Mouse (Mus musculus): Measurements from ENCODE around the gene Pex26. TPM values are rescaled to one million over a fixed set of nuclear protein-coding genes. Genes with fewer than 3 reads are reported as not detected.
A peak's percentile ranks its signal among the peaks of the same experiment; 100 is the strongest.

The Pex26 gene
- polyA plus RNA-seq, 1 experiment from 2014 or later: 7.5 TPM

- Histone ChIP-seq H3K4me2 (ENCODE audit: low read depth, severe bottlenecking) (peak overlapping the region; percentile 93), H3K27me3 (ENCODE audit: control insufficient read depth, insufficient read depth, low read length) (no peaks in the 10 kb centered on the region), H3K4me3 (ENCODE audit: low read depth, low read length) (peak overlapping the region; percentile 48), H3K9ac (ENCODE audit: low read length) (peak overlapping the region; percentile 64), H3K36me3 (ENCODE audit: control insufficient read depth, insufficient read depth, low read length) (peaks cover 2% of the 10 kb centered on the region; the same call in 1 of the 2 replicates), H3K27ac (replicated peaks; ENCODE audit: low read depth, low read length) (no peak overlapping the region), H3K9me3 (ENCODE audit: control insufficient read depth, low read length) (no peaks in the 10 kb centered on the region), H3K4me1 (ENCODE audit: control insufficient read depth, insufficient read depth, low read length) (no peaks in the 10 kb centered on the region)
- WGBS: 3% methylated on average over 35 of the region's 35 CpGs
- ATAC-seq (ENCODE audit: insufficient number of reproducible peaks, low FRiP score, low TSS enrichment, low read depth) (peak; percentile 70; the same call in 1 of the 2 replicates), DNase-seq (ENCODE audit: low spot score) (peak; percentile 62)
These were observed 1.0 kb downstream of the Pex26 start for GRCm38 (mm10) chr6:121184198-121185140.

- no peak for DNase-seq (ENCODE audit: low spot score)
- peak overlapping the region; percentile 93; the same call in 1 of the 2 replicates for H3K4me2 ChIP-seq (ENCODE audit: low read depth, severe bottlenecking)
- ATAC-seq (ENCODE audit: insufficient number of reproducible peaks, low FRiP score, low TSS enrichment, low read depth): no peak
- H3K4me1 ChIP-seq (ENCODE audit: control insufficient read depth, insufficient read depth, low read length): no peaks in the 10 kb centered on the region
- peaks cover 2% of the 10 kb centered on the region; the same call in 1 of the 2 replicates for H3K36me3 ChIP-seq (ENCODE audit: control insufficient read depth, insufficient read depth, low read length)
- no peaks in the 10 kb centered on the region for H3K9me3 ChIP-seq (ENCODE audit: control insufficient read depth, low read length)
- H3K27me3 ChIP-seq (ENCODE audit: control insufficient read depth, insufficient read depth, low read length): no peaks in the 10 kb centered on the region
- peak overlapping the region; percentile 12; the same call in 1 of the 2 replicates for H3K9ac ChIP-seq (ENCODE audit: low read length)
- H3K27ac ChIP-seq (replicated peaks; ENCODE audit: low read depth, low read length): no peak overlapping the region
- WGBS: 91% methylated on average over 8 of the region's 8 CpGs
- H3K4me3 ChIP-seq (ENCODE audit: low read depth, low read length): no peak overlapping the region
These were observed 1.8 kb downstream of the Pex26 start for GRCm38 (mm10) chr6:121185232-121185631.

GRCm38 (mm10) chr6:121191261-121192009 lies 8.0 kb downstream of the Pex26 start:
- no peak for DNase-seq (ENCODE audit: low spot score)
- H3K27ac ChIP-seq (replicated peaks; ENCODE audit: low read depth, low read length): no peak overlapping the region
- no peak for ATAC-seq (ENCODE audit: insufficient number of reproducible peaks, low FRiP score, low TSS enrichment, low read depth)
- H3K4me2 ChIP-seq (ENCODE audit: low read depth, severe bottlenecking): no peak overlapping the region
- peaks cover 2% of the 10 kb centered on the region; the same call in 1 of the 2 replicates for H3K36me3 ChIP-seq (ENCODE audit: control insufficient read depth, insufficient read depth, low read length)
- no peaks in the 10 kb centered on the region for H3K27me3 ChIP-seq (ENCODE audit: control insufficient read depth, insufficient read depth, low read length)
- WGBS: 80% methylated on average over 11 of the region's 11 CpGs
- no peak overlapping the region for H3K9ac ChIP-seq (ENCODE audit: low read length)
- peaks cover 8% of the 10 kb centered on the region; the same call in 1 of the 2 replicates for H3K4me1 ChIP-seq (ENCODE audit: control insufficient read depth, insufficient read depth, low read length)
- no peak overlapping the region for H3K4me3 ChIP-seq (ENCODE audit: low read depth, low read length)
- no peaks in the 10 kb centered on the region for H3K9me3 ChIP-seq (ENCODE audit: control insufficient read depth, low read length)

GRCm38 (mm10) chr6:121194061-121194955 lies 10.8 kb downstream of the Pex26 start:
- no peak for ATAC-seq (ENCODE audit: insufficient number of reproducible peaks, low FRiP score, low TSS enrichment, low read depth)
- peaks cover 12% of the 10 kb centered on the region; the same call in 1 of the 2 replicates for H3K4me1 ChIP-seq (ENCODE audit: control insufficient read depth, insufficient read depth, low read length)
- no peak overlapping the region for H3K4me3 ChIP-seq (ENCODE audit: low read depth, low read length)
- H3K36me3 ChIP-seq (ENCODE audit: control insufficient read depth, insufficient read depth, low read length): no peaks in the 10 kb centered on the region
- H3K9me3 ChIP-seq (ENCODE audit: control insufficient read depth, low read length): no peaks in the 10 kb centered on the region
- no peak overlapping the region for H3K4me2 ChIP-seq (ENCODE audit: low read depth, severe bottlenecking)
- 25% methylated on average over 13 of the region's 13 CpGs for whole genome bisulfite sequencing
- no peak overlapping the region for H3K27ac ChIP-seq (replicated peaks; ENCODE audit: low read depth, low read length)
- DNase-seq (ENCODE audit: low spot score): no peak
- H3K27me3 ChIP-seq (ENCODE audit: control insufficient read depth, insufficient read depth, low read length): no peaks in the 10 kb centered on the region
- H3K9ac ChIP-seq (ENCODE audit: low read length): no peak overlapping the region

GRCm38 (mm10) chr6:121194956-121195731 lies 11.7 kb downstream of the Pex26 start:
- no peak overlapping the region for H3K4me2 ChIP-seq (ENCODE audit: low read depth, severe bottlenecking)
- H3K9me3 ChIP-seq (ENCODE audit: control insufficient read depth, low read length): no peaks in the 10 kb centered on the region
- no peak overlapping the region for H3K27ac ChIP-seq (replicated peaks; ENCODE audit: low read depth, low read length)
- no peak overlapping the region for H3K4me3 ChIP-seq (ENCODE audit: low read depth, low read length)
- WGBS: 72% methylated on average over 14 of the region's 14 CpGs
- H3K36me3 ChIP-seq (ENCODE audit: control insufficient read depth, insufficient read depth, low read length): no peaks in the 10 kb centered on the region
- DNase-seq (ENCODE audit: low spot score): no peak
- no peak for ATAC-seq (ENCODE audit: insufficient number of reproducible peaks, low FRiP score, low TSS enrichment, low read depth)
- no peaks in the 10 kb centered on the region for H3K27me3 ChIP-seq (ENCODE audit: control insufficient read depth, insufficient read depth, low read length)
- H3K9ac ChIP-seq (ENCODE audit: low read length): no peak overlapping the region
- peaks cover 12% of the 10 kb centered on the region; the same call in 1 of the 2 replicates for H3K4me1 ChIP-seq (ENCODE audit: control insufficient read depth, insufficient read depth, low read length)

GRCm38 (mm10) chr6:121197807-121198365 lies 14.4 kb downstream of the Pex26 start:
- no peaks in the 10 kb centered on the region for H3K27me3 ChIP-seq (ENCODE audit: control insufficient read depth, insufficient read depth, low read length)
- ATAC-seq (ENCODE audit: insufficient number of reproducible peaks, low FRiP score, low TSS enrichment, low read depth) (no peak), DNase-seq (ENCODE audit: low spot score) (peak; percentile 70)
- H3K4me1 ChIP-seq (ENCODE audit: control insufficient read depth, insufficient read depth, low read length): peaks cover 12% of the 10 kb centered on the region; the same call in 1 of the 2 replicates
- H3K4me2 ChIP-seq (ENCODE audit: low read depth, severe bottlenecking): no peak overlapping the region
- H3K36me3 ChIP-seq (ENCODE audit: control insufficient read depth, insufficient read depth, low read length): no peaks in the 10 kb centered on the region
- 0 out of 2 replicates have a peak overlapping the region, but pooled peaks have one; percentile 42 for H3K27ac ChIP-seq (replicated peaks; ENCODE audit: low read depth, low read length)
- 6% methylated on average over 9 of the region's 9 CpGs for WGBS
- no peak overlapping the region for H3K4me3 ChIP-seq (ENCODE audit: low read depth, low read length)
- no peaks in the 10 kb centered on the region for H3K9me3 ChIP-seq (ENCODE audit: control insufficient read depth, low read length)
- H3K9ac ChIP-seq (ENCODE audit: low read length): peak overlapping the region; percentile 9; the same call in 1 of the 2 replicates

GRCm38 (mm10) chr6:121200458-121200857 lies 17.0 kb downstream of the Pex26 start:
- ATAC-seq (ENCODE audit: insufficient number of reproducible peaks, low FRiP score, low TSS enrichment, low read depth) (no peak), DNase-seq (ENCODE audit: low spot score) (no peak)
- Histone ChIP-seq H3K4me1 (ENCODE audit: control insufficient read depth, insufficient read depth, low read length) (peaks cover 5% of the 10 kb centered on the region; the same call in 1 of the 2 replicates), H3K27ac (replicated peaks; ENCODE audit: low read depth, low read length) (no peak overlapping the region), H3K9ac (ENCODE audit: low read length) (no peak overlapping the region), H3K9me3 (ENCODE audit: control insufficient read depth, low read length) (no peaks in the 10 kb centered on the region), H3K4me3 (ENCODE audit: low read depth, low read length) (no peak overlapping the region), H3K27me3 (ENCODE audit: control insufficient read depth, insufficient read depth, low read length) (no peaks in the 10 kb centered on the region), H3K36me3 (ENCODE audit: control insufficient read depth, insufficient read depth, low read length) (no peaks in the 10 kb centered on the region), H3K4me2 (ENCODE audit: low read depth, severe bottlenecking) (no peak overlapping the region)
- WGBS: 78% methylated on average over 4 of the region's 4 CpGs
